Mouse (Mus musculus) MEL (cell line): Measurements from ENCODE around the gene Rapgef4. TPM values are rescaled to one million over a fixed set of nuclear protein-coding genes. Genes with fewer than 3 reads are reported as not detected.
A peak's percentile ranks its signal among the peaks of the same experiment; 100 is the strongest.

Source experiments
- DNase-seq: peaks from one replicate; pipeline ENCODE4 v3.0.0; 2011; ENCODE audit warnings: low read depth, low spot score
- H3K27ac ChIP-seq: 2 replicates; pipeline ENCODE4 v1.5.1; 2012; ENCODE audit warnings: low read depth, mild to moderate bottlenecking, control low read depth, low read length, moderate library complexity; ENCODE audit not compliant: control insufficient read depth
- H3K27me3 ChIP-seq, 2 experiments: fragments of 150-350 bp in 1 of 2; sonication (generic) in 1 of 2; 2 replicates each; pipeline ENCODE4 v1.6.1; 2012; ENCODE audit warnings: low read length in 2 of 2, mild to moderate bottlenecking in 2 of 2, improper control_type of control experiment in 1 of 2, moderate library complexity in 1 of 2; ENCODE audit not compliant: insufficient read depth in 2 of 2, control insufficient read depth in 1 of 2
- H3K36me3 ChIP-seq, 2 experiments: 2 replicates each; pipeline ENCODE4 v1.6.1; 2012 to 2014; ENCODE audit warnings: low read length in 2 of 2, improper control_type of control experiment in 1 of 2, inconsistent platforms in 1 of 2, mild to moderate bottlenecking in 1 of 2; ENCODE audit not compliant: insufficient read depth in 2 of 2, control insufficient read depth in 1 of 2
- H3K4me1 ChIP-seq, 2 experiments: fragments of 150-350 bp in 1 of 2; sonication (generic) in 1 of 2; 2 replicates each; pipeline ENCODE4 v1.6.1; 2012; ENCODE audit warnings: low read length in 2 of 2, improper control_type of control experiment in 1 of 2, mild to moderate bottlenecking in 1 of 2; ENCODE audit not compliant: insufficient read depth in 2 of 2, control insufficient read depth in 1 of 2
- H3K4me3 ChIP-seq, 2 experiments: fragments of 150-350 bp in 1 of 2; sonication (generic) in 1 of 2; 2 replicates each; pipeline ENCODE4 v1.5.1; 2012; ENCODE audit warnings: low read depth in 2 of 2, low read length in 2 of 2, mild to moderate bottlenecking in 2 of 2, moderate library complexity in 2 of 2, control low read depth in 1 of 2, improper control_type of control experiment in 1 of 2; ENCODE audit not compliant: control insufficient read depth in 1 of 2, insufficient read depth in 1 of 2
- H3K79me2 ChIP-seq: 2 replicates; pipeline ENCODE4 v1.6.1; 2012; ENCODE audit warnings: mild to moderate bottlenecking, low read length, moderate library complexity; ENCODE audit not compliant: control insufficient read depth, poor library complexity, insufficient read depth
- H3K9ac ChIP-seq: 2 replicates; pipeline ENCODE4 v1.6.1; 2012; ENCODE audit warnings: low read depth, mild to moderate bottlenecking, control low read depth, low read length, moderate library complexity; ENCODE audit not compliant: control insufficient read depth, poor library complexity, severe bottlenecking
- H3K9me3 ChIP-seq: fragments of 150-350 bp; sonication (generic); replicated peaks from 2 replicates; pipeline ENCODE4 v1.6.1; 2012; ENCODE audit warnings: mild to moderate bottlenecking, low read length, improper control_type of control experiment, moderate library complexity; ENCODE audit not compliant: insufficient read depth
- BHLHE40 ChIP-seq: IDR thresholded peaks from 2 replicates; pipeline ENCODE4 v1.6.1; 2012; ENCODE audit warnings: low read depth, mild to moderate bottlenecking, inconsistent platforms, low read length, improper control_type of control experiment, borderline replicate concordance
- CTCF ChIP-seq, 3 experiments: IDR thresholded peaks in 2 of 3; conservative IDR thresholded peaks in 1 of 3; 2 replicates each; pipeline ENCODE4 v1.5.1; 2011 to 2012; ENCODE audit warnings: low read length in 3 of 3, low read depth in 2 of 3, mild to moderate bottlenecking in 2 of 3, improper control_type of control experiment in 1 of 3, inconsistent platforms in 1 of 3, mixed read lengths in 1 of 3, moderate library complexity in 1 of 3; ENCODE audit not compliant: control insufficient read depth in 1 of 3, insufficient read depth in 1 of 3, poor library complexity in 1 of 3, severe bottlenecking in 1 of 3
- E2F4 ChIP-seq: IDR thresholded peaks from 2 replicates; pipeline ENCODE4 v1.6.1; 2011; ENCODE audit warnings: low read depth, low read length, improper control_type of control experiment, borderline replicate concordance
- GATA1 ChIP-seq: IDR thresholded peaks from 2 replicates; pipeline ENCODE4 v1.6.1; 2011; ENCODE audit warnings: low read depth, low read length, improper control_type of control experiment
- HCFC1 ChIP-seq: IDR thresholded peaks from 2 replicates; pipeline ENCODE4 v1.6.1; 2012; ENCODE audit warnings: low read depth, mild to moderate bottlenecking, inconsistent platforms, low read length, improper control_type of control experiment, moderate library complexity
- JUND ChIP-seq: IDR thresholded peaks from 2 replicates; pipeline ENCODE4 v1.6.1; 2011; ENCODE audit warnings: low read depth, mild to moderate bottlenecking, improper control_type of control experiment, low read length
- MAX ChIP-seq: IDR thresholded peaks from 2 replicates; pipeline ENCODE4 v1.6.1; 2011; ENCODE audit warnings: low read length, improper control_type of control experiment
- MAZ ChIP-seq: IDR thresholded peaks from 2 replicates; pipeline ENCODE4 v1.6.1; 2012; ENCODE audit warnings: low read depth, mild to moderate bottlenecking, inconsistent platforms, low read length, improper control_type of control experiment
- MEF2A ChIP-seq: IDR thresholded peaks from 2 replicates; pipeline ENCODE4 v1.6.1; 2014; ENCODE audit warnings: low read depth, mild to moderate bottlenecking, inconsistent platforms, low read length, improper control_type of control experiment; ENCODE audit not compliant: poor library complexity, insufficient replicate concordance, severe bottlenecking; ENCODE audit errors: extremely low read depth
- MXI1 ChIP-seq: IDR thresholded peaks from 2 replicates; pipeline ENCODE4 v1.6.1; 2011; ENCODE audit warnings: mild to moderate bottlenecking, low read depth, low read length, improper control_type of control experiment
- MYB ChIP-seq: IDR thresholded peaks from 2 replicates; pipeline ENCODE4 v1.6.1; 2011; ENCODE audit warnings: mild to moderate bottlenecking, low read depth, low read length, improper control_type of control experiment
- NRF1 ChIP-seq: IDR thresholded peaks from 2 replicates; pipeline ENCODE4 v1.6.1; 2014; ENCODE audit warnings: low read depth, mild to moderate bottlenecking, inconsistent platforms, low read length, improper control_type of control experiment, moderate library complexity; ENCODE audit not compliant: poor library complexity, insufficient read depth, severe bottlenecking
- POLR2A ChIP-seq, 2 experiments: IDR thresholded peaks; 2 replicates each; pipeline ENCODE4 v1.6.1; 2011 to 2012; ENCODE audit warnings: low read length in 2 of 2, mild to moderate bottlenecking in 2 of 2, control low read depth in 1 of 2, improper control_type of control experiment in 1 of 2, low read depth in 1 of 2, moderate library complexity in 1 of 2; ENCODE audit not compliant: control insufficient read depth in 1 of 2, insufficient read depth in 1 of 2, poor library complexity in 1 of 2
- RAD21 ChIP-seq: IDR thresholded peaks from 2 replicates; pipeline ENCODE4 v1.6.1; 2011; ENCODE audit warnings: mild to moderate bottlenecking, low read depth, low read length, improper control_type of control experiment
- SIN3A ChIP-seq: IDR thresholded peaks from 2 replicates; pipeline ENCODE4 v1.6.1; 2012; ENCODE audit warnings: low read length, improper control_type of control experiment, inconsistent platforms
- TAL1 ChIP-seq: IDR thresholded peaks from 2 replicates; pipeline ENCODE4 v1.6.1; 2012; ENCODE audit warnings: mild to moderate bottlenecking, inconsistent platforms, low read length, moderate library complexity, mixed read lengths
- TBP ChIP-seq: IDR thresholded peaks from 2 replicates; pipeline ENCODE4 v1.8.0; 2011; ENCODE audit warnings: low read depth, low read length, improper control_type of control experiment
- TCF12 ChIP-seq: IDR thresholded peaks from 2 replicates; pipeline ENCODE4 v1.6.1; 2014; ENCODE audit warnings: low read depth, mild to moderate bottlenecking, inconsistent platforms, low read length, improper control_type of control experiment, moderate library complexity
- UBTF ChIP-seq: IDR thresholded peaks from 2 replicates; pipeline ENCODE4 v1.6.1; 2012; ENCODE audit warnings: low read depth, mild to moderate bottlenecking, inconsistent platforms, low read length, improper control_type of control experiment, moderate library complexity, borderline replicate concordance; ENCODE audit not compliant: insufficient read depth
- USF1 ChIP-seq: IDR thresholded peaks from 2 replicates; pipeline ENCODE4 v1.6.1; 2014; ENCODE audit warnings: low read depth, mild to moderate bottlenecking, inconsistent platforms, low read length, improper control_type of control experiment, moderate library complexity
- USF2 ChIP-seq, 2 experiments: IDR thresholded peaks; 2 replicates each; pipeline ENCODE4 v1.6.1; 2011 to 2012; ENCODE audit warnings: improper control_type of control experiment in 2 of 2, low read length in 2 of 2, borderline replicate concordance in 1 of 2, inconsistent platforms in 1 of 2, low read depth in 1 of 2, mild to moderate bottlenecking in 1 of 2; ENCODE audit not compliant: insufficient read depth in 1 of 2
- ZMIZ1 ChIP-seq: IDR thresholded peaks from 2 replicates; pipeline ENCODE4 v1.6.1; 2012; ENCODE audit warnings: low read depth, mild to moderate bottlenecking, inconsistent platforms, low read length, improper control_type of control experiment, moderate library complexity
- ZNF384 ChIP-seq: IDR thresholded peaks from 2 replicates; pipeline ENCODE4 v1.6.1; 2012; ENCODE audit warnings: low read depth, mild to moderate bottlenecking, inconsistent platforms, low read length, improper control_type of control experiment
- polyA plus RNA-seq, 2 experiments: library from polyadenylated mRNA; stranded (reverse) in 1 of 2; unstranded in 1 of 2; fragments of >175 nt in 1 of 2; fragments of >200 nt in 1 of 2; gene quantifications; 2 replicates each; pipeline versions ENCODE4 v1.2.1 to v1.2.4; 2012; ENCODE audit warnings: low replicate concordance in 2 of 2, low read depth in 1 of 2; ENCODE audit not compliant: insufficient read length in 2 of 2, insufficient read depth in 1 of 2, missing spikeins in 1 of 2
- total RNA-seq: library from RNA; depleted of rRNA; stranded (reverse); fragments of 300-350 nt; gene quantifications from 2 replicates; pipeline ENCODE4 v1.2.3, GENCODE M21; 2012

Gene Rapgef4
- total and polyA plus RNA-seq, 3 experiments = not detected

DNA sequence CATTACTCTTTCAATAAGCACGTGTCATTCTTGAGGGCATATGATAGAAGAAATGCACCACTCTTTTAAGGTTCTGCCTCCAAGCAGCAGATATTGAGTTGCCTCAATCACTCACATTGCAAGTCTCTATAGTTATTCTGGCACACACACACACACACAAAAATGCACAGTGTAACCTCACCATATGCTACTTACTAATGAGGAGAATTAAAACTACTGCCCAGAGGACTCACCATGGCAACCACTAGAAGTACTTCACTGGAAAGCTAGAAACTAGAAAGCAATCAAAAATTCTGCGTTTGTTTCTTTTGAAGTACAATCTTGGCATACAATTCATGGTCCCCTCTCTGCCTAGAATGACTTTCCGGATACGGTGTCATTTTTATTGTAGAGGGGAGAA lies 29.8 kb upstream of the Rapgef4 start:
- Histone ChIP-seq H3K4me1 (no peaks in the 10 kb centered on the region), H3K27me3 (peaks cover 0 to 2% of the 10 kb centered on the region in 2 experiments; a peak in 2 of 4 replicates), H3K9ac (no peak overlapping the region), H3K9me3 (no peaks in the 10 kb centered on the region), H3K27ac (no peak overlapping the region), H3K36me3 (no peaks in the 10 kb centered on the region), H3K79me2 (no peaks in the 10 kb centered on the region), H3K4me3 (no peak overlapping the region)
- DNase-seq = no peak
- TF ChIP-seq MEF2A (no peak), MYB (no peak), ZMIZ1 (no peak), E2F4 (no peak), BHLHE40 (no peak), ZNF384 (no peak), POLR2A (IDR thresholded peaks at IDR 0.05; ENCODE audit: control insufficient read depth in 1 of 2, insufficient read depth in 1 of 2, low read depth in 1 of 2, low read length in 2 of 2, poor library complexity in 1 of 2) (no peak), MAZ (no peak), NRF1 (no peak), TBP (no peak), MXI1 (no peak), UBTF (no peak), USF2 (IDR thresholded peaks at IDR 0.05; ENCODE audit: borderline replicate concordance in 1 of 2, insufficient read depth in 1 of 2, low read depth in 1 of 2, low read length in 2 of 2) (no peak), TCF12 (no peak), GATA1 (no peak), HCFC1 (no peak), MAX (no peak), TAL1 (no peak), JUND (no peak)

DNA sequence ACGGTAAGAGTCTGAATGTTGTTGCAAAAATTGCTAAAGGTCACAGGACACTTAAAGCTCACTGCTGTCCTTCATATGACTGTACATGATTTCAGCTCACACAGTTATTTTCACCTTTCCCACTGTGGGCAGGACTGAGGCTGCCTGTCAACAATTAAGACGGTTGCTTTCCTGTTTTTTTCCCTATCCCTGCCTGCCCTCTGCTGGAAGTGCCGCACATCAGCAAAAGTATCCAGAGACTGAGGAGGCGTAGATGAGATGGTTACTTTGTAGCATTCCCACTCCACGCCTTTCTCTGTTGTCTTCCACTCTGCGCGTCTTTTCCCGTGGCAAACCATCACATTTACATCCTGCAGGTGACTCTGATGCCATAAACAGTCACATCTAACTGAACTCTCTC lies 25.4 kb upstream of the Rapgef4 start:
- Histone ChIP-seq H3K36me3 (no peaks in the 10 kb centered on the region), H3K9me3 (no peaks in the 10 kb centered on the region), H3K4me1 (no peaks in the 10 kb centered on the region), H3K4me3 (no peak overlapping the region), H3K9ac (no peak overlapping the region)
- TF ChIP-seq RAD21 (peak; percentile 22), SIN3A (no peak), CTCF (IDR thresholded peaks at IDR 0.05 in 2 of 3, conservative IDR thresholded peaks at IDR 0.05 in 1 of 3; ENCODE audit: control insufficient read depth in 1 of 3, insufficient read depth in 1 of 3, low read depth in 2 of 3, low read length in 3 of 3, poor library complexity in 1 of 3, severe bottlenecking in 1 of 3) (peak; percentile 9 to 30 (median 24); a peak in 2 of 6 replicates), USF1 (no peak)
- TF ChIP-seq, all 39 proteins: peak for 2
- no peaks in the 10 kb centered on the region for H3K79me2 ChIP-seq
- no peak overlapping the region for H3K27ac ChIP-seq
- peaks cover 0 to 2% of the 10 kb centered on the region in 2 experiments; a peak in 2 of 4 replicates for H3K27me3 ChIP-seq
- DNase-seq = no peak
